Mouse (Mus musculus): ENCODE data around the gene Eno1.
A peak's percentile ranks its signal among the peaks of the same experiment; 100 is the strongest.

The Eno1 gene

DNA sequence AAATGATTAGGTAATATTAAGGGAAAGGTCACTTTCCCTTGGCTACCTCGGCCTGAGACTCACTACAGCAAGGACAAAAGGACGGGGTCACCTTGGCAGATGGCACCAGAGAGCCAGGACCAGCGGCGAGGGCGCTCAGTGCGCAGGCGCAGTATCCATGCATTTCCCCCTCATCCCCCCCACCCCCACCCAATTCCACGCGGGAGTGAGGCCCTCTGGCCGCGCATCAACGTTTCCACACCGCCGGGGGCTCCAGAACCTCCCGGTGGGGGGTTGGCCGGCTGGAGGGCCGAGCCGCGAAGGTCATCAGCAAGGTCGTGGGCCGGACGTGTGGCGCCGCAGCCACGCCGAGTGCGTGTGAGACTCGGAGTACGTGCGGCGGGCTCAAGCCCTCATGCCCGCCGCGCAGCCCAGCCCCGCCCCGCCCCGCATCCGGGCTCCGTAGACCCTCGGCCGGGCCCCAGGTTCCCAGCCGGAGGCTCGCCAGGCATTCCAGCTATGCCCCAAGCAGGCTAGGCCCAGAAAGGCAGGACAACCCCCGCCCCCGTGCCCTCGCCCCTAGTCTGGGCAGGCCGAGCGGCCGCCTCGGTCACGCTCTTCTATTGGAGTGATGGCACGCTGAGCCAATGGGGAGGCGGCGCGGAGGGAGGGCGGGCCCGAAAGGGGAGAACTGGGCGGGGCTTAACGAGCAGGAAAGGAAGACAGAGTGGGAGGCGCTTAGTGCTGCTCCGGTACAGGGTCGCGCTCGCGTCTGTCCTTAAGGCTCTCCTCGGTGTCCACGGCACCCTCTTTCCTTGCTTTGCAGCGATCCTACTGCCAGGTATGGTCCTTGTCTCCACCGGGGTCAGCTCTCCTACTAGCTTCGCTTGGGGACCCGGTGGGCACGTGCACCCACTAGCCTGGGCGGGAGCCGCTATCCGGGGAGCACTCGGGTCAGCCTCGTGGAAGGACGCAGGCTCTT is at the start of gene Eno1:
Gene Eno1 (plus strand): TSS at position 201 of the 961 bp plus-strand sequence.
- peak; percentile 98 for DNase-seq

DNA sequence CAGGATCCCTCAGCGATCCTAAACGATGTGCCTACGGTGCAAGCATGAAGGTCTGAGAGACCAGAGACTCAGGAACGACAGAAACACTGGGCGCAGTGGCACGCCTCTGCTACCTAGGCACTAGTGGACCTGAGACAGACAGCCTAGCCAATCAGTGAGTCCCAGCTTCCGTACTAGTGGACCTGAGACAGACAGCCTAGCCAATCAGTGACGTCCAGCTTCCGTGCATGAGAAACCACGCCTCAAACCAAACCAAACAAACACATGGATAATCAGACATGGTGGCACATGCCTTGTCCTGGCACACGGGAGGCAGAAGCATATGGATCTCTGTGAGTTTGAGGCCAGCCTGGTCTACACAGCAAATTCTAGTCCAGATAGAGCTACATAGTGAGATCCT is 48.3 kb upstream of the Eno1 start:
- DNase-seq: no peak

DNA sequence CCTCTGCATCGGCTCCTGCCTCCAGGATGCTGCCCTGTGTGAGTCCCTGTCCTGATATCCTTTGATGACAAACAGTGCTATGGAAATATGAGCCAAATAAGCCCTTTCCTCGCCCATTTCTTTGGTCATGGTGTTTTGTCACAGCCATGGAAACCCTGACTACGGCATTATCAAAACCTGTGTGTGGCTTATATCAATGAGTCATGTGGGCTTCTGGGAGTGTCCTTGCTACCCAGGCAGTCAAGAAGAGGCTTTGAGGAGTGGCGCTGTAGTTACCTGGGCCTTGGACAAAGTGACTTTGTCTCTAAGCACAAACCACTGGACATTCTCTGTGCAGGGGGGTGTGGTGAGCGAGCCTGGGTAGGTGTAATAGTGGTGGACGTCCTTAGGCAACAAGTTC is 44.3 kb upstream of the Eno1 start:
- DNase-seq: no peak

DNA sequence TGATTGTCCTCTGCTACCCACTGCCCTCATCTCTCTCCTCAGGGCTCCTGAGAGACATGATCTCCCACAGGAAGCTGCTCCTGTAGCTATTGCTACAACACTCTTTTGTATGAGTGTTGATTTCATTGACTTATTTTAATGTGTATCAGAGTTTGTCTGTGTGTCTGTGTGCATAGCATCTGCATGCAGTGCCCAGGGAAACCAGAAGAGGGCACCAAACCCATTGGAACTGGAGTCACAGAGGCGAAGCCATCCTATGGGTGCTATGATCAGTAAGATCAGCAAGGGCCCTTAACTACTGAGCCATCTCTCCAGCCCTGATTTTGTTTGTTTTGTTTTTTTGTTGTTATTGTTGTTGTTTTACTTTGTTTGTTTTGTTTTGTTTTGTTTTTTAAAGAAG is 42.6 kb upstream of the Eno1 start:
- peak; percentile 45 for DNase-seq

DNA sequence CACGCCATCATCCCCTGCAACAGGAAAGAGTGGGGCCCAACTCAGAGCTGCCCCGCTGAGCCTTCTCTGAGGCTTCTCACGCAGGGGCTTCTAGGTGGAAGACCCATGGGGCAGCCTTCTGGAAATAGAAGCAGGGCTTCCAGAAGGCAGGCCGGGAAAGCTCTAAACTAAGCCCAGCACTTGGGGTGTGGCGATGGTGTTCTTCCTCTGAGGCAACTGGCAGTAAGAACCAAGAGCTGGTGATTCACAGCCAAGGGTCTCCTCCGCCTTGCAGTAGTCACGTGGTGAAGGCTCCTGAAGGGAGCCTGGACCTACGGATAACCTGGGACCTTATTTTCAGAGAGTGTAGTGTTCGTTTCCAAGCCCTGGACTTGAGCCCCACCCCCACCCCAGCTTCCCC is 38.3 kb upstream of the Eno1 start:
- no peak for DNase-seq

DNA sequence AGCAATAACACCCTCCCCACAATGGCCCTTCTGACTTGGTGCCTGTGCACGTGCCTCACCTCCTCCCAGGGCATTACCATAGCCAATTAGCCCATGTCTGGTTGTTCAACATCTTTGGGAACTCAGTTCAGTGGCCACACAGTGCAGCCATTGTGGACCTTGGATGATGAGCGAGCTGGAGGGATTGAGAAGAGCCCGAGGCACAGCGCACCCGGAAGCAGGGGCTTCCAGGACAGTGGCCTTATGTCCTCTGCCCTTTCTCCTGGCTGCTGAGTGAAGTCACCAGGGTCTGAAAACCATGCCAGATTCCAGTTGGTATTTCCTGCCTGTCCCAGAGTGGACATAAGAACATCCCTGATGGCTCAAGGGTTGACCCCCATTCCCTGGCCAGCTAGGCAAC is 35.3 kb upstream of the Eno1 start, which contains the start of gene Car6:
Gene Car6 (minus strand): TSS at position 101 of the 400 bp plus-strand sequence.
- DNase-seq: no peak

DNA sequence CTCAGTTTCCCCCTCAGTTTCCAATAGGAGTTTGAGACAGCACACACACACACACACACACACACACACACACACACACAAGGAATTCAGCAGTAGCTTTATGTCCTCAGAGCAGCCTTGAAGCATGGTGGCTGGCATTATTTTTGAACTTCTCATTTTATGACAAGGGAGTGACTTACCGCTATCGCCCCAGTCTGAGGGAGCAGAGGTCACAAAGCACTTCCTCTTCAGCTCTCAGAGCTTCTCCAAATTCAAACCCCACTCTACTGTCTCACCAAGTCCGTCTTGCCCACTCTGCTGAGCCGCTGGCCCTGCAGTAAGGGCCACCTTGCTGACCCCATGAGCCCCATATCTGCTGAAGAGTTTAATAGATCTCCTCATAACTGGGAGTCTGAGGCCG is 33.8 kb upstream of the Eno1 start:
- DNase-seq: no peak

DNA sequence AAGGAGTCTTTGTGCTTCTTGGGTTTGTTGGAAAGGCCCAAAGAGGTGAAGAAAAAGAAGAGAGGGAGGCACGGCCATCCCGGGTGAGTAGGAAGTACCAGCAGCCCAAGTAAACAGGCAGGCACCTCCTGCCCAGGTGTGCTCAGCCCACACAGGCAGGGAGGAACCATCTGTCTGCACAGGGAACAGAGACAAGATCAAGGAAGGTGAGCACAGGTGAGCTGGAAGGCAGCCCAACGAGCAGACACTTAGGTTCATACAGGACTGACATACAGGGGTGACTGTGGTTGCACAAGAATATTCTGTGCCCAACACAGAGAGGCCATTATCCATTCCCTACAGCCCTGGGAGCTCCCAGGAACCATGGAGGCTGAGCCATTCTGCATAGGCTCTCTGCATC is 31.6 kb upstream of the Eno1 start:
- no peak for DNase-seq

DNA sequence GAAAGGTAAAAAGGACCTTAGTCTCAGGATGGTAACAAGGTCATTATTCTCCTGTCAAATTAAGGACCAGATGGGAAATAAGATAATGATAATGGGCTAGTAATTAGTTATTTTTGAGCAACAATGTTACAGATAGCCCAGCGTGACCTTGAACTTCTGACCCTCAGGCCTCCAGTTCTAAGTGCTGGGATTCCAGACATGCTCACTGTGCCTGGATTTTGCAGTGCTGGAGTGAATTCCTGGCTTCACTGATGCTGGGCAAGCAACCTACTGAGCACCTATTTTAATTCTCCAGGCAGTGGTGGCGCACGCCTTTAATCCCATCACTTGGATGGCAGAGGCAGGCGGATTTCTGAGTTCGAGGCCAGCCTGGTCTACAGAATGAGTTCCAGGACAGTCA is 26.8 kb upstream of the Eno1 start:
- no peak for DNase-seq

DNA sequence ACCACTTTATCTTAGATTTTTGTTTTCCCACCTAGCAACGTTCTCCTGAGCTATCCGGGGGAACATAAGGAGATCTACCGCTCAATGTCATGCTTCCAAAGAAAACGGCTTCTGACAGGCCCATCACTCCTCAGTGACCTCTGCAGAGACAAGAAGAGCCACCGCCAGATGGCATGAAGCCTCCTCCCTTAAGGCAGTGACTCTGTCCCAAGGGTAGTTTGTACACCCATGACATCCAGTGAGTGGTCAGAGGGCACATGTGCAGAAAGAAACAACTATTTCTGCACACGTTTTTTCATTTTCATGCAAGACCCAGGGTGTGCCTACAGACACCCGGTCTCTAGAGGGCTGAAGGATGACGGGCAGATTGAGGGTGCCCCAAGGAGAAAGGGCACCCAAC is 26.2 kb upstream of the Eno1 start:
- no peak for DNase-seq

DNA sequence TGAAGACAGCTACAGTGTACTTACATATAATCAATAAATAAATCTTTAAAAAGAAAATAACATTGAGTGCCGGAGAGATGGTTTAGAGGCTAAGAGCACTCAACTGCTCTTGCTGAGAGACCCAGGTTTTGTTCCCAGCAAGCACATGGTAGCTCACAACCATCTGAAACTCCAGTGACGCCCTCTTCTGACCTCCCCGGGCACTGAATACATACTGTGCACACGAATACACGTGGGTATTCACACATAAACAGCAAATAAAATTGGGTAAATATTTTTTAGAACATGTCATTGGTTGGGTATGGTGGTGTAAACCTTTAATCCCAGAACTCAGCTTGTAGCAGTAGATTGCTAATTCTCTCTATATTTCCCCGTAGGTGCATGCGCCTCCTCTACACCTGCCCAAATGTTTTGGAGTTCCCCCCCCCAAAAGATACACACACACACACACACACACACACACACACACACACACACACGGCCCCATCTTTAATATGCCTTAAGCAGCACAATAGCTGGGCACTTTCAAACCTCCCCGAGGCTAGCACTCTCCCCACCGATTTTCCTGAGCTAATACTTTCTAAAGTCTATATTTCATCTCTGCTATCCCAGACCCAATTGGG is 24.5 kb upstream of the Eno1 start:
- no peak for DNase-seq

DNA sequence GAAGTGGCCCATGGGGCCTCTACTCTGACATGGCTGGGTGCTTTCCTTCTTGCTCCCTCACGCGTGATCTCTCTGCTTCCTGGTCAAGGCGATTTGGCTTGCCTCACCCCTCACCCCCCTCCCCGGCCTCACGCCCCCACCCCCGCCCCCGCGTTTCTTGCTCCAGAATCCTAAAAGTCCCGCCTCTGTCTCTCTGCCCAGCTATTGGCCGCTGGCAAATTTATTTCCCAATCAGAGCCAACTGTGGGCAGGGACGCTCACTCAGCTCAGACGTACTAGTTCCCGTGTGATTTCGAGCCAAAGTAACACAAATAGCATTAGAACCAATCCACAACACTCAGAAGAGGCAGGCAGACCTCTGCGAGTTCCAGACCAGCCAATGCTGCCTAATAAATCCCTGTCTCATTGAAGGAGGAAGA is 24.0 kb upstream of the Eno1 start:
- peak; percentile 65 for DNase-seq

DNA sequence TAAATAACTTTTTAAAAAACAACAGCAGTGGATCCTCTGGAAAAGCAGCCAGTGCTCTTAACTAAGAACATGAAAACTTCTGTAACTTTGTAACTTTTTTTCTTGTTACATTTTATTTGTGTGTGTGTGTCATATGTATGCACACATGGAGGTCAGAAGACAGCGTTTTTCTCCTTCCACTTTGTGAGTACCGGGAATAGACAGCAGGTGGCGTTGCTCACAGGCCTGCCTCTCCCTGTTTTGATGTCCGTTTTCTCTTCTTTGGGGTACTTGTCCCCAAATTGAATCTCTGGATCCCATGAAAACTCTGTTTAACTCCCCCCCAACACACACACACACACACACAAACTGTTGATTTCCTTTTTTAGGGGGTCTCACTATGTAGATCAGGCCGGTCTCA is 22.6 kb upstream of the Eno1 start:
- no peak for DNase-seq

DNA sequence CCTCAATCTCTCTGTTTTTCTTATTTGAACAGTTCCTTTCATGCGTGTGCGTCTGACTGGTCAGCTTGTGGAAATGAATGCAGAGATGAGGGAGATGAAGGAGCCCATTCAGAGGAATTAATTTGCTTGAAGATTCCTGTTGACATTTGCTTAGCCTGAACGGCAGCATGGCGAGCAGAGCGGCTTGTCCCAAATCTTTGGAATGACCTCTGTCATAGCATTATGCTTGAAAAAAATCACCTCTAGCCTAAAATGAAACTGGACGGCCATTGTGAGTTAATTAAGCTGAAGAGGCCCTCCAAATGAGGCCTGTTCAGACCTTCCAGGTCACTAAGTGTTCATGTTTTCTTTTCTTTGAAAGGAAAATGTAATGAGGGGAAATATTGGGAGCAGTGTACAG is 20.1 kb upstream of the Eno1 start:
- DNase-seq: no peak

DNA sequence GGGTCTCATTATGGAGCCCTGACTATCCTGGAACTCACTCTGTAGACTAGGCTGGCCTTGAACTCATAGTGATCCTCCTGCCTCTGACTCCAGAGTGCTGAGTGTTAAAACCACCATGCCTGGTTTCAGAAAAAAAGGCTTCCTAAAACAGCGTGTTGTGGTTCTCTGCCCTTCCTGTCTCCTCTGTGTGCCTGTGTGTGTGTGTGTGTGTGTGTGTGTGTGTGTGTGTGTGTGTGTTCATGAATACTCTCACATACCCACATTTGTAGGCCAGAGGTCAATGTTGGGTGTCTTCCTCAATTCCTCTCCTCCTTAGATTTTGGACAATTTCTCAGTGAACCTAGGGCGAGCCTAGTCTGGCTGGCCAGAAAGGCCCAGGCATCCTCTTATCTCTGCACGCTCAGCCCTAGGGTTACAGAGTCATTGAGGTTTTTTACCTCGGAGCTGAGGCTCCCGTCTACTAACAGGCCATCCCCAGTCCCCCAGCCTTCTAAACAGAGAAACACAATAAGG is 19.4 kb upstream of the Eno1 start:
- DNase-seq: no peak

DNA sequence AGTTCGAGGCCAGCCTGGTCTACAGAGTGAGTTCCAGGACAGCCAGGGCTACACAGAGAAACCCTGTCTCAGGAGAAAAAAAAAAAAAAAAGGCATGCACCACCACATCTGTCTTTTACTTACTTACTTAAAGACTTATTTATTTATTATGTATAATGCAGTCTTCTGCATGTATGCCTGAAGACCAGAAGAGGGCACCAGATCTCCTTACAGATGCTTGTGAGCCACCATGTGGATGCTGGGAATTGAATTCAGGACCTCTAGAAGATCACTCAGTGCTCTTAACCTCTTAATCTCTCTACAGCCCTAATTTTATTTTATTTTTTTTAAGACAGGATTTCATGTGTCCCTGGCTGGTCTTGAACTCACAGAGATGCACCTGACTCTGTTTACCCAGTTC is 18.6 kb upstream of the Eno1 start:
- DNase-seq: no peak

DNA sequence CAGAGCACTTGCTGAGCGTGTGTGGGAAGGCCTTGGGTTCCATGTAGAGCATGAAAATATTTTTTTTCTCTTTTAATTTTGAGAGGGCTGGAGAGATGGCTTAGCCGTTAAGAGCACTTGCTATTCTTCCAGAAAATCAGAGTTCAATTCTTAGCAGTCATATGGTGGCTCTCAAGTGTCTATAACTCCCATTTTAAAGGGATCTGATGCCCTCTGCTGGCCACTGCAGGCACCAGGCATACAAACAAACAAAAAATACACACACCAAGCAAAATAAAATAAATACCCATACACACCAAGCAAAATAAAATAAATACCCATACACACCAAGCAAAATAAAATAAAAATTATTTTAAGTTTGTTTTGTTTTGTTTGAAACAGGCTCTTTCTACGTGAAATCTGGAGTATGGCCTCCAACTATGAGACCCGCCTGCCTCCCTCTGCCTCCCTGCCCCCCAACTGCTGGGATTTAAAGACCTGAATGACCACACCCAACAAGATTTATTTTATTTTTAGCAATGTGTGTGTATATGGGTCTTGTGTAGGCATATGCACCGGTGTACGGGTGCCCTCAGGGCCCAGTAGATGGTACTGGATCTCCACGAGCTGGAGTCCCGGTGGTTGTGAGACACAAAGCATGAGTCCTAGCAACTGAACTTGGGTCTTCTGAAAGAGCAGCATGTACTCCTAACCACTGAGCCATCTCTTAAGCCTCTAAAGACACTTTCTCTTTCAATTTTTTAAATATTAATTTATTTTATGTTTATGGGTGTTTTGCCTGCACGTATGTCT is 16.8 kb upstream of the Eno1 start:
- DNase-seq: peak; percentile 66

DNA sequence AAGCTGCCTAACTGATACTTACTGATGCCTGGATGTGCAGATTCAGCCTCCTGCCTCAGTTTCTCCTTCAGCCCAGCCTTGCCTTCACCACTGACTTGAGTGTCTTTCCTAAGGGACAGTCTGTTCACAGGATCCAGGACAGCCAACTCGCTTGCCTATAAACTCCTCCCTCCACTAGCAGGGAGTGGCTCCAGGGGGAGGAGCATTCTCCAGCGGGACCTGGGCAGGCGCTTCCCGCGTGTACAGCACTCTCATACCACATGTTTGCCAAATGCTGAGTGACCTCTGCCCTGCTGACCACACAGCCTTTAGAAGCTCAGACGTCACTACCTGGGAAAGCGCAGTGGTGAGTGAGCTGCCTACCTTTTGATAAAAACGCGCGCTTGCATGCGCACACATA is 15.9 kb upstream of the Eno1 start:
- DNase-seq: peak; percentile 87

DNA sequence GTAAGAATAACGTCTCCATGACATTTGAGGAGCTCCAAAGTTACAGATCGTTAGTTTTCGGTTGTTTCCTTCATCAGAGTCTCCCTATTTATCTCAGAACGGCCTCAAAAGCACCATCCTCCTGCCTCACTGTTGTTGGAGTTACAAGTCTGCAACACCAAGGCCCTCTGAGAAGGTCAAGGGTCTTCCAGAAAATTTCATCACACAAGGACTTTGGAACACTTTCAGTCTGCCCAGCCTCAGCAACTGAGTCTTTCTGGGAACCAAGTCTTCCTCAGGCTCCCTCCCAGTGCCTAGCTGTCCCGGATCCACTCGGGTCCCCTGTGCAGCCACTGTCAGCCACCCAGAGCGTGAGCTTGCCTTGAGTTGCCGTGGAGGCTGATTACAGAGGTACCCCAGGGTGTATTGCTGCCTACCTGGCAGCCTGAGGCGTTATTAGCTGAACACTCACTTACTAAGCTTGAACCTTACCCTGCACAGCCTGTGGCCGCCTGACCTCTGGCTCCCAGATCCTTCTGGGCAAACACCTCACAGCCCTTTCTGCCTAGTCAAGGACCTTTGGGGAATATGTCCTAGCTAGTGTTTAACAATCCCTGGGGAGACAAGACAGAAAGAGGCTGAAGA is 15.4 kb upstream of the Eno1 start:
- peak; percentile 73 for DNase-seq

DNA sequence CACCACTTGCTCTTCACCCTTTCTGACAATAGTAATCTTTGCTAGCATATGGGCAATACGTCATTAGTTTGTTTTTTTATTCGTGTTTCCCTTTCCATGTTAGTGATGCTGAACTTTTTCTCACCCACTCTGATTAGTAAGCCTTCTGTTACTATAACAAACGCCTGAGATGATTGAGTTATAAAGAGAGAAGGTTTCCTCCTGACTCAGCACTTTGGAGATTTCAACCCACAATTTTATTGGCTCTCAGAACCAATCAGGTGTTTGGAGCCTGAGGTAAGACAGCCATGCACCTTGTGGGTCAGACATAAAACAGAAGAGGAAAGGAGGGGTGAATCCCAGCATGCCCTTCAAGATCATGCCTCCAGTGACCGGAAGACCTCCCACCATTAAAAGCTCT is 12.7 kb upstream of the Eno1 start:
- DNase-seq: no peak

DNA sequence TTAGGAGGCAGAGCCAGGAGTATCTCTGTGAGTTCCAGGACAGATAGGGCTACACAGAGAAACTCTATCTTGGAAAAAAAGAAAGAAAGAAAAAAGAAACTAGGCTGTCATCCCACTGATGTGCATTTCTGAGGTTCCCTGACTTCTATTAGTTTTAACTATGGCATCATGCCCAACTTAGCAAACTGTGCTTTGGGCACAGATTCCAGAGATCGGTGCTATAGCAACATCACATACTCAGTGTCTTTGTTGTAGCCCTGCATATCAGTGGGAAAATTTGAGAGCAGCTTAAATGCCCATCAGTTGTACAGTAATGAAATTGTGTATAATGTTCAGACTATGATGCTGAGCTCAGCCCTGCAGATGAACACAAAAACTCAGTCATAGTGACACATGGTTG is 10.8 kb upstream of the Eno1 start:
- DNase-seq: no peak

DNA sequence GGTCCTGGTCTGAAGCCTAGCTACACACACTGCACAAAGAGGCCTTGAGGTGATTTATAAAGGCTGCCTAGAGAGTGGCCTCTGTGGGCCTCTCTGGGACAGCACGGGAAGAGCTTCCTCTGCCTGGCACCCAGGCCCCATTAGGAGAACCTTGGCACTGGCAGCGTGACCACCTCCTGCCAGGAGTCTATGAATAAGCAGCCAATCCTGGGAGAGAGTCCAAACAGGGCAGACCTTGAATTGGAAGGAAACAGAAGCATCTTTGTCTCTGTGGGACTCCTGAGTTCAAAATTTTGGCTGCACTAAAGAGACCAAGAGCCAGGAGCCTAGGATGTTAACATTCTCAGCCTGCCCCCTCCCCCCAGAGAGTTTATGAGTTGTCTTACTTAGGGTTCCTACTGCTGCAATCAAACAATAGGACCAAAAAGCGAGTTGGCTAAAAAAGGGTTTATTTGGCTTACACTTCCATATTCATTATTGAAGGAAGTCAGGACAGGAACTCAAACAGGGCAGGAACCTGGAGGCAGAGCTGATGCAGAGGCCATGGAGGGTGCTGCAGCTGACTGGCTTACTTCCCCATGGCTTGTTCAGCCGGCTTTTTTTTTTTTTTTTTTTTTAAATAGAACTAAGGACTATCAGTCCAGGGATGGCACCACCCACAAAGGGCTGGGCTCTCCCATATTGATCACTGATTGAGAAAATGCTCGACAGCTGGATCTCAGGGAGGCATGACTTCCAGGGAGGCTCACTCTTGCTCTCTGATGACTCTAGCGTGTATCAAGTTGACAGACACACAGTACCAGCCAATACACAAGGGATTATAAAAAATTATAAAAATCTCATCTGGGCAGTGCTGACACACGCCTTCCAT is 9.5 kb upstream of the Eno1 start:
- peak; percentile 74 for DNase-seq
